Mouse (Mus musculus): ENCODE measurements around the gene Csf1. TPM values are rescaled to one million over a fixed set of nuclear protein-coding genes. Genes with fewer than 3 reads are reported as not detected.
"Not testable (repeated sequence)": the region's sequence is repeated elsewhere in the genome, so short reads cannot be mapped to it uniquely, and the experiment has no call there.

Csf1 gene
- polyA plus RNA-seq, 1 experiment from 2014 or later = 11.6 TPM

- H3K9me3 ChIP-seq = no peaks in the 10 kb centered on the region
- peaks cover 73% of the 10 kb centered on the region for H3K36me3 ChIP-seq
- no peak for ATAC-seq (ENCODE audit: extremely low read depth, insufficient number of reproducible peaks, low FRiP score, low TSS enrichment)
- no peaks in the 10 kb centered on the region for H3K27me3 ChIP-seq (replicated peaks)
- 83% methylated on average over 3 of the region's 3 CpGs for WGBS
- H3K9ac ChIP-seq = no peak overlapping the region
- no peak overlapping the region for H3K27ac ChIP-seq (replicated peaks)
- peaks cover 30% of the 10 kb centered on the region for H3K4me1 ChIP-seq
- no peak overlapping the region for H3K4me3 ChIP-seq
- no peak overlapping the region for H3K4me2 ChIP-seq
Observed at GRCm38 (mm10) chr3:107746026-107746425, 14.2 kb downstream of the Csf1 start.

GRCm38 (mm10) chr3:107743650-107744049 is 16.6 kb downstream of the Csf1 start:
- Histone ChIP-seq H3K36me3 (peaks cover 49% of the 10 kb centered on the region), H3K9ac (no peak overlapping the region), H3K4me1 (peaks cover 51% of the 10 kb centered on the region), H3K27me3 (replicated peaks) (no peaks in the 10 kb centered on the region), H3K9me3 (no peaks in the 10 kb centered on the region), H3K4me2 (no peak overlapping the region), H3K4me3 (no peak overlapping the region), H3K27ac (replicated peaks) (0 out of 2 replicates have a peak overlapping the region, but pooled peaks have one; percentile 21)
- 78% methylated on average over 1 of the region's 1 CpGs for WGBS
- no peak for ATAC-seq (ENCODE audit: extremely low read depth, insufficient number of reproducible peaks, low FRiP score, low TSS enrichment)

GRCm38 (mm10) chr3:107743107-107743506 is 17.2 kb downstream of the Csf1 start:
- no peak for ATAC-seq (ENCODE audit: extremely low read depth, insufficient number of reproducible peaks, low FRiP score, low TSS enrichment)
- H3K4me3 ChIP-seq = no peak overlapping the region
- H3K36me3 ChIP-seq = peaks cover 44% of the 10 kb centered on the region
- H3K27ac ChIP-seq (replicated peaks) = 0 out of 2 replicates have a peak overlapping the region, but pooled peaks have one; percentile 21
- no peak overlapping the region for H3K4me2 ChIP-seq
- WGBS = 7% methylated on average over 3 of the region's 3 CpGs
- H3K9me3 ChIP-seq = no peaks in the 10 kb centered on the region
- no peak overlapping the region for H3K9ac ChIP-seq
- no peaks in the 10 kb centered on the region for H3K27me3 ChIP-seq (replicated peaks)
- peaks cover 51% of the 10 kb centered on the region for H3K4me1 ChIP-seq

DNA sequence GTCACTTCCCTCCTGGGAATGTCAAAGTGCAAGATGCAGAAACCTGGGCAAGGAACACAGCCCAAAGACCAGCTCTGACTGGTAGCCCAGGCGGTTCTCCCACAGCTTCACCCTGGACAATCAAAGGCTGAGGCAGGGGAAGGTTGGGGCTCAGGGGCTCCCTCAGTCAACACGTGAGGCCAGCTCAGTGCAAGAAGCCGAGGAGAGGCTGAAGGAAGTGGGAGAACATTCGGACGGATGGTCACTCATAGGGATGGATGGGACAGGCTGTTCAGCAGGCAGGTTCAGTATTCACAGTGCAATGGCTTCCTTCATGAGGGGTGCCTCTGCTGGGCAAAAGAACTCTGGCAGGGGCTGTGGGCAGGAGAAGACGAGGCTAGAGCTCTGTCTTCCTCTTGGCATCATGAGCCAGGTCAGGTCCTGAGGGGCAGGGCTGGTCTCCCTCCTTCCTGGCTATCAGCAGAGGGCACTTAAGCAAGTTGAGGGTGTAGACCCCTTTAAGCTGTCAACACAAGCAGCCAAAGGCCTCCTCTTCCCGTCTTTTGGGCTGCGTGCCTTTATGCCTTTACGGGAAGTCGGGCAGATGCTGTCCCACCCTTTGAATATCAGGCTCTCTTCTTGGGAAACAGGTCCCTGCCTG is 18.1 kb downstream of the Csf1 start:
- peaks cover 56% of the 10 kb centered on the region for H3K4me1 ChIP-seq
- H3K36me3 ChIP-seq = peaks cover 39% of the 10 kb centered on the region
- no peak overlapping the region for H3K4me3 ChIP-seq
- WGBS = 71% methylated on average over 10 of the region's 10 CpGs
- no peaks in the 10 kb centered on the region for H3K27me3 ChIP-seq (replicated peaks)
- H3K4me2 ChIP-seq = no peak overlapping the region
- no peak for ATAC-seq (ENCODE audit: extremely low read depth, insufficient number of reproducible peaks, low FRiP score, low TSS enrichment)
- no peaks in the 10 kb centered on the region for H3K9me3 ChIP-seq
- peak overlapping the region; percentile 83 for H3K27ac ChIP-seq (replicated peaks)
- H3K9ac ChIP-seq = no peak overlapping the region

GRCm38 (mm10) chr3:107741387-107741786 is 18.9 kb downstream of the Csf1 start:
- Histone ChIP-seq H3K27me3 (replicated peaks) (no peaks in the 10 kb centered on the region), H3K9me3 (no peaks in the 10 kb centered on the region), H3K4me3 (no peak overlapping the region), H3K4me2 (no peak overlapping the region), H3K4me1 (peaks cover 56% of the 10 kb centered on the region), H3K9ac (peak overlapping the region; percentile 44), H3K27ac (replicated peaks) (peak overlapping the region; percentile 83), H3K36me3 (peaks cover 31% of the 10 kb centered on the region)
- ATAC-seq (ENCODE audit: extremely low read depth, insufficient number of reproducible peaks, low FRiP score, low TSS enrichment) = no peak

DNA sequence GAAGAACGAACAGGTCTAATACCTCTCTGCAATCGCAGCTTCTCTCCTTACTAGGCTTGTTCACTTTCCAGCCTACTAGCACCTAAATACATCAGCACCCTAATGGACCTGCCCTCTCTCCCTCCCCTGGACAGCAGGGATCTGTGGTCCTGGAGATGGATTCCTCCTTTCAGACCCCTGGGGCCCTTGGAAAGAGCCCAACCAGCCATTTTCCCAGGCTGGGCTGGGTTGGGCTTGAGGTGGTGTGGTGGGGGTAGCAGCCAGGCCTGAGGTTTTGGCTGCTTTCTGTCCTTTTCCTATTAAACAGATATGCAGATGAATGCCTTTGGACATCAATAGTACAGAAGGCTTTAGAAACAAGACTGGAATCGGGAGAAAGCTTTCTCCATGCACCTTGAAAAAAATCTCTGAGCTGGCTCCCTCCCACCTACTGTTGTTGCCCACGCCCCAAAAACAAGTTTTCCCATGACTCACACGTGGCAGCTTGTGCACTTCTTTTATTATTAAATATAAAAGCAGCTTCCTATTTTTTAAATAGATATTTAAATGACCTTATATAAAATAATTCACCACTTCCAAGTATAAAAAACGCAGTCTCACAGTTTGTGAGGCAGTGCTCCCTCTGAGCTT is 19.6 kb downstream of the Csf1 start:
- peak overlapping the region; percentile 83 for H3K27ac ChIP-seq (replicated peaks)
- peak overlapping the region; percentile 30 for H3K4me2 ChIP-seq
- peak; percentile 68; the same call in 1 of the 2 replicates for ATAC-seq (ENCODE audit: extremely low read depth, insufficient number of reproducible peaks, low FRiP score, low TSS enrichment)
- peaks cover 24% of the 10 kb centered on the region for H3K36me3 ChIP-seq
- H3K27me3 ChIP-seq (replicated peaks) = no peaks in the 10 kb centered on the region
- H3K4me1 ChIP-seq = peaks cover 56% of the 10 kb centered on the region
- no peaks in the 10 kb centered on the region for H3K9me3 ChIP-seq
- H3K9ac ChIP-seq = peak overlapping the region; percentile 44; the same call in 1 of the 2 replicates
- no peak overlapping the region for H3K4me3 ChIP-seq
- WGBS = 16% methylated on average over 6 of the region's 6 CpGs

- no peak for ATAC-seq (ENCODE audit: extremely low read depth, insufficient number of reproducible peaks, low FRiP score, low TSS enrichment)
Observed at GRCm38 (mm10) chr3:107739966-107740365, 20.3 kb downstream of the Csf1 start.

GRCm38 (mm10) chr3:107739456-107739855 is 20.8 kb downstream of the Csf1 start:
- 67% methylated on average over 3 of the region's 3 CpGs for WGBS
- ATAC-seq (ENCODE audit: extremely low read depth, insufficient number of reproducible peaks, low FRiP score, low TSS enrichment) = no peak
- Histone ChIP-seq H3K27me3 (replicated peaks) (no peaks in the 10 kb centered on the region), H3K4me2 (no peak overlapping the region), H3K9ac (peak overlapping the region; percentile 64), H3K4me1 (peaks cover 56% of the 10 kb centered on the region), H3K9me3 (no peaks in the 10 kb centered on the region), H3K27ac (replicated peaks) (peak overlapping the region; percentile 83), H3K4me3 (no peak overlapping the region), H3K36me3 (peaks cover 18% of the 10 kb centered on the region)

More at GRCm38 (mm10) chr3:107739966-107740365, 20.3 kb downstream of the Csf1 start:
- Histone ChIP-seq H3K4me1 (peaks cover 56% of the 10 kb centered on the region), H3K27me3 (replicated peaks) (no peaks in the 10 kb centered on the region), H3K4me2 (0 out of 2 replicates have a peak overlapping the region, but pooled peaks have one; percentile 30), H3K9me3 (no peaks in the 10 kb centered on the region), H3K9ac (peak overlapping the region; percentile 64), H3K4me3 (no peak overlapping the region), H3K36me3 (peaks cover 18% of the 10 kb centered on the region), H3K27ac (replicated peaks) (peak overlapping the region; percentile 83)
- 65% methylated on average over 2 of the region's 2 CpGs for WGBS

- WGBS = 77% methylated on average over 1 of the region's 1 CpGs
- no peak for ATAC-seq (ENCODE audit: extremely low read depth, insufficient number of reproducible peaks, low FRiP score, low TSS enrichment)
- peaks cover 55% of the 10 kb centered on the region for H3K4me1 ChIP-seq
Observed at GRCm38 (mm10) chr3:107738620-107739019, 21.6 kb downstream of the Csf1 start.

DNA sequence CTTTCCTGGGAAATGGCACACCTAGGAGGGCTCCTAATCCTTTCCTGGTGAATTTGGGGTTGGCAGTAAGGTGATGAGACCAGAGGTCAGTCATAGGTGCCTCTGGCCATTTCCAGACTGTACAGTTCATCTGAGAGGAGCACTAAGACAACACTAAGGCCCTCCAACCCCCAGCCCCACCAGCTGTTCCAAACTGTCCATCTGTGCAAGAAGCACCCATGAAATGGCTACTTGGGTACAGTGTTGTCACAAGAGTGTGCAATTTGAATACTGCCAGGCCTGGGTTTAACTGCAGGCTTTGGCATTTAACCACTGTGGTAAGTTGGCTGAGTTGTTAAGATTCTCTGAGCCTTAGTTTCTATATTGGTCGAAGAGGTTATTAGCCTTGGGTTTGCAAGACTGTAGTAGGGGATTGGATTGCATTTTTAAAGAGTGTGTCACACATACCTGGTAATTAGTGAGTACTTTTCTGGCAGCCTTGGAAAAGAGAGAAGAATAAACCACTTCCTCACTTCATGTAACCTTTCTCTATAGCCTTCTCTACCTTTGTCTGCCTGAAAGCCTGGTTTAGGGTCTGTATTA is 22.6 kb downstream of the Csf1 start:
- 58% methylated on average over 1 of the region's 1 CpGs for WGBS
- no peak overlapping the region for H3K9ac ChIP-seq
- no peak for ATAC-seq (ENCODE audit: extremely low read depth, insufficient number of reproducible peaks, low FRiP score, low TSS enrichment)
- H3K9me3 ChIP-seq = no peaks in the 10 kb centered on the region
- no peak overlapping the region for H3K27ac ChIP-seq (replicated peaks)
- peaks cover 54% of the 10 kb centered on the region for H3K4me1 ChIP-seq
- peaks cover 9% of the 10 kb centered on the region for H3K36me3 ChIP-seq
- no peaks in the 10 kb centered on the region for H3K27me3 ChIP-seq (replicated peaks)
- H3K4me3 ChIP-seq = no peak overlapping the region
- H3K4me2 ChIP-seq = no peak overlapping the region

More at GRCm38 (mm10) chr3:107738620-107739019, 21.6 kb downstream of the Csf1 start:
- Histone ChIP-seq H3K27ac (replicated peaks) (no peak overlapping the region), H3K36me3 (peaks cover 15% of the 10 kb centered on the region), H3K4me2 (no peak overlapping the region), H3K4me3 (no peak overlapping the region), H3K27me3 (replicated peaks) (no peaks in the 10 kb centered on the region), H3K9me3 (no peaks in the 10 kb centered on the region), H3K9ac (no peak overlapping the region)

DNA sequence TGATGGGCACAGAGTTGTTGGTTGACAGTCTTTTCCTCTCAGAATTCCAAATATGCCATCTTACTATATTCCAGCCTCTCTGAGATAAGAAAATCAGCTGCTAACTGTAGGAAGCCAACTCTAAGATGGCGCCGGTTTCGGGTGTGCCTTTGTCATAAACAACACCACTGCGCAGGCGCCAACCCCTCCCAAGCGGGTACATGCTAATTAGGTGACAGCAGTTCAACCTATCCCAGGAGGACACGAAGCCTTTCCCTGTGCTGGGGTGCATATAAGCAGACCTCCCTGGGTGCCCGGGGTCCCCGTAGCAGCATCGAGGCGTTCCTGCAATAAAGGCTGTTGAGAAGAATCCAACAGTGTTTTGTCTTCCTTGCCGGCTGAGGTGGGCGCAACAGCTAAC is 24.6 kb downstream of the Csf1 start:
- H3K36me3 ChIP-seq; H3K9me3 ChIP-seq; H3K27me3 ChIP-seq (replicated peaks); H3K9ac ChIP-seq; ATAC-seq (ENCODE audit: extremely low read depth, insufficient number of reproducible peaks, low FRiP score, low TSS enrichment); H3K4me2 ChIP-seq; H3K27ac ChIP-seq (replicated peaks); H3K4me3 ChIP-seq: not testable (repeated sequence)
- WGBS = 89% methylated on average over 13 of the region's 13 CpGs
- peaks cover 39% of the 10 kb centered on the region for H3K4me1 ChIP-seq
